Mouse (Mus musculus): ENCODE measurements around the gene 2410004B18Rik.
"Not testable (repeated sequence)": the region's sequence is repeated elsewhere in the genome, so short reads cannot be mapped to it uniquely, and the experiment has no call there.

The 2410004B18Rik gene

DNA sequence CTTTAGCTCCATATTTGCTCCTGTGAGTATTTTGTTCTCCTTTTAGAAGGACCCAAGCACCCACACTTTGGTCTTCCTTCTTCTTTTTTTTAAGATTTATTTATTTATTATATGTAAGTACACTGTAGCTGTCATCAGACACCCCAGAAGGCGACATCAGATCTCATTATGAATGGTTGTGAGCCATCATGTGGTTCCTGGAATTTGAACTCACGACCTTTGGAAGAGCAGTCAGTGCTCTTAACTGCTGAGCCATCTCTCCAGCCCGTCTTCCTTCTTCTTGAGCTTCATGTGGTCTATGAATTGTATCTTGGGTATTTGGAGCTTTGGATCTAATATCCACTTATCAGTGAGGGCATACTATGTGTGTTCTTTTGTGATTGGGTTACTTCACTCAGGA is 27.8 kb downstream of the 2410004B18Rik start:
- DNase-seq (ENCODE audit: low read depth): not testable (repeated sequence)

DNA sequence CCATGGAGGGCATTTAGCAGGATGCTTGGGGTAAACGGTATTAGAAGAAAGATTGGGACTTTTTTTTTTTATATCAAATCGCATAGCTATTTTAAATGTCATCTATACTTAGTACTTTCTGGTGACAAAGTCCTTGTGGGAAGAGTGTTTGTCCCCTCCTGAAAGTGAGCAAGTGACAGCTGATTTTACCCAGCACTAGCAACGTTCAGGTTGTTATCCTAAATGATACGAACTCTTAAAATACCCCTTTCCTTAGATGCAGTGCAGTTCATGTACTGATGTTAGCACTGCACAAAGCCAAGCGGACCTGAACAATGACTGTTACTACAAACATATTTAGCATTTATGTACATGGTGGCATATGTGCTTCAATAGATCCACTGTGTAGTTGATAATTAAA is 29.0 kb downstream of the 2410004B18Rik start:
- DNase-seq (ENCODE audit: low read depth): no peak

- no peak for DNase-seq (ENCODE audit: low read depth)
Observed at GRCm38 (mm10) chr3:145969031-145969501, 31.3 kb downstream of the 2410004B18Rik start.

- DNase-seq (ENCODE audit: low read depth): no peak
Observed at GRCm38 (mm10) chr3:145971501-145971900, 33.7 kb downstream of the 2410004B18Rik start.

GRCm38 (mm10) chr3:145974986-145975385 is 37.2 kb downstream of the 2410004B18Rik start:
- DNase-seq (ENCODE audit: low read depth): no peak

DNA sequence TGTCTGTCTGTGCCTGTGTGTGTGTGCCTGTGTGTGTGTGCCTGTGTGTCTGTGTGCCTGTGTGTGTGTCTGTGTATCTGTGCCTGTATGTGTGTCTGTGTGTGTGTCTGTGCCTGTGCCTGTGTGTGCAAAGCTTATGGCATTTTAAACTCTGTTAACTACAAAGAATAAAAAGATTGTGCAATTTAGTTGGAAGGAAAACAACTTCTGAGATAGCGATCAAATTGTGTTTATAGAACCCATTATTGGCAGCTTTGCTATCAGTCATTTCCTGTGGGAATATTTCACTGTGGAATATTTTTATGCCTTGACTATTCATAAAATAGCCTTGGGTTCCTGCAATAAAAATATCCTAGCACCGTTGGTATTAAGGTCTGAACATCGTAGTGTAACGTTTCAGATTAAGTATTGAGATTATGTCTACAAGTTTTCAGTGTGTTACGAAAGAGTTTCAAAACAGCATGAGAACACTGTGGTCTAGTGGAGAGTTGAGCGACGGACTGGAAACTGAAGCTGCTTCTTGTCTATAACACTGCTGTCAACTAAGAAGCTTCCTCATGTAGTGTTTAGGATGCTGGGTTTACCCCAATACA is 47.6 kb downstream of the 2410004B18Rik start:
- DNase-seq (ENCODE audit: low read depth): no peak

- DNase-seq (ENCODE audit: low read depth): no peak
Observed at GRCm38 (mm10) chr3:145986317-145987001, 48.6 kb downstream of the 2410004B18Rik start.

- DNase-seq (ENCODE audit: low read depth): no peak
Observed at GRCm38 (mm10) chr3:145987268-145987969, 49.6 kb downstream of the 2410004B18Rik start, which contains the start of gene Syde2. Syde2 (plus strand) TSS chr3:145987870.

DNA sequence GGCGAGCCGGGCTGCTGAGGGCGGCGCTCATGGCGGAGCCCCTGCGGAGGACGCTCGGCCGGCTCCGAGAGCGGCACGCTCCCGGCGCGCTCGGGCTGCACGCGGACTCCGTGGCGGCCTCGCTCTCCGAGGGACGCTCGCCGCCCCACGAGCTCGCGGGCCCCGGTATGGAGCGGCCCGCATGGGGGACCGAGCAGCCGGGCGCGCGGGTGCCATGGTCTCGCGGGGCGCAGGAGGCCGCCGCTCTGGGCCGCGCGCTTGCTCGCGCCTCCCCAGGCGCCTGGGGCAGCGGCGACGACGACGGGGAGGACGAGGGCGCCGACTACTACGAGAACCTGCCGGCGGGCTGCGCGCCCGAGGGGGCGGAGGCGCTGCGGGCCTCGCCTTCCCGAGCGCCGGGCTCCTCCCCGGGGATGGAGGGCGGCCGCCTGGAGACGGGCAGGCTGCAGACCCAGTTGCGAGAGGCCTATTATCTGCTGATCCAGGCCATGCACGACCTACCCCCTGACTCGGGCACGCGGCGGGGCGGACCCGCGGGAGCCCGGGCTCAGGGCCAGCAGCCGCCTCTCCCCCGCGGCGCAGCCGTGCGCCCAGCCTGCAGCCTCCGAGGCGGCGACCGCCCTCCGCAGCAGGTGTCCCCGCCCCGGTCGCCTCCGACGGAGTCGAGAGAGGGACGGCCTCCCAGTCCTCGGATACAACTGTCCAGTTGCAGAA is 50.3 kb downstream of the 2410004B18Rik start:
- DNase-seq (ENCODE audit: low read depth): no peak

DNA sequence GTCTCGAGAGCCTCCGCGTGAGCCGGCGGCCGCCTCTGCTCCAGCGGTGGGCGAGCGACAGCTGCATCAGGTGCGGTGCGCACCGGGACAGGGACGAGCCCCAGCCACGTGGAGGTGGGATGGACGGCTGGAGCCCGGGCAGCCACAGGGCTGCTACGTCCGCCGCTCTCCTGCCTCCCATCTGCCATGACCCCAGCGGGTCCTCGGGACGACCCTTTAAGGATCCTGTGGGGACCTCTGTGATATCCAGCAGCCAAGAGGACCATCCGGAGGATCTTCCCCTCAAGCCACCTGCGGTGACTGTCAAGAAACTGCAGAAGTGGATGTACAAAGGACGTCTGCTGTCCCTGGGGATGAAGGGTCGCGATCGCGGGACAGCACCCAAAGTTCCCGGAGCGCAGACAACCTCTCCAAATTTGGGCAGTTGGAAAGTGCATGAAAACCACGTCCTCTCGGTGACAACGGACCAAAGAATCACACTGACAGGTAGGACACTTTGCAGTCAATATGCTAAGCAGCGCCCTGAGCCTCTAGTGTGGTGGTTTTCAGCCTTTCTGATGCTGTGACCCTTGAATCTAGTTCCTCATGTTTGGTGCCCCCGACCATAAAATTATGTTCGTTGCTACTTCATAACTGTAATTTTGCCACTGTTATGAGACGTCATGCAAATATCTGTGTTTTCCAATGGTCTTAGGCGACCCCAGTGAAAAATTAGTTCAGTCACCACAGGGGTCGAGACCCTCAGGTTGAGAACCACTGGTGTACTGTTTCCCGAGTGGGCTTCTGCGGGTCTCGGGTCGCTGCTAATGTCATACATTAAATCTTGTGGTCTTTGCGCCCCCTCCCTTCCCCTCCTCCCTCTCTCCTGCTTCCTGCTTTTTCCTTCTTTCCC is 51.1 kb downstream of the 2410004B18Rik start:
- no peak for DNase-seq (ENCODE audit: low read depth)

- DNase-seq (ENCODE audit: low read depth): no peak
Observed at GRCm38 (mm10) chr3:145989576-145990081, 51.8 kb downstream of the 2410004B18Rik start.

- no peak for DNase-seq (ENCODE audit: low read depth)
Observed at GRCm38 (mm10) chr3:145991130-145991529, 53.3 kb downstream of the 2410004B18Rik start.

GRCm38 (mm10) chr3:145991976-145992730 is 54.3 kb downstream of the 2410004B18Rik start:
- DNase-seq (ENCODE audit: low read depth): no peak

GRCm38 (mm10) chr3:145992796-145993195 is 55.0 kb downstream of the 2410004B18Rik start:
- no peak for DNase-seq (ENCODE audit: low read depth)

GRCm38 (mm10) chr3:145993481-145994201 is 55.8 kb downstream of the 2410004B18Rik start:
- DNase-seq (ENCODE audit: low read depth): no peak
